Mouse (Mus musculus): Measurements from ENCODE around the gene Otulin. TPM values are rescaled to one million over a fixed set of nuclear protein-coding genes. Genes with fewer than 3 reads are reported as not detected.

The Otulin gene
- polyA plus RNA-seq, 1 experiment: not detected

GRCm38 (mm10) chr15:27493516-27493915, 137.0 kb downstream of the Otulin start:
- WGBS: 59% methylated on average over 10 of the region's 10 CpGs
- no peak for TF ChIP-seq POLR2A (IDR thresholded peaks at IDR 0.05; ENCODE audit: insufficient read depth, low read depth, low read length)
- TF ChIP-seq CTCF (IDR thresholded peaks at IDR 0.05; ENCODE audit: insufficient read depth, low read depth, low read length): no peak
- H3K4me3 ChIP-seq (ENCODE audit: insufficient read depth, low read depth, low read length): no peak overlapping the region
- H3K27ac ChIP-seq (ENCODE audit: insufficient read depth, low read depth, low read length): no peak overlapping the region
- peaks cover 33% of the 10 kb centered on the region for H3K4me1 ChIP-seq (ENCODE audit: control insufficient read depth, insufficient read depth, low read length)

GRCm38 (mm10) chr15:27492734-27493133, 137.8 kb downstream of the Otulin start:
- TF ChIP-seq CTCF (IDR thresholded peaks at IDR 0.05; ENCODE audit: insufficient read depth, low read depth, low read length) (no peak), POLR2A (IDR thresholded peaks at IDR 0.05; ENCODE audit: insufficient read depth, low read depth, low read length) (no peak)
- Histone ChIP-seq H3K4me1 (ENCODE audit: control insufficient read depth, insufficient read depth, low read length) (peaks cover 39% of the 10 kb centered on the region), H3K4me3 (ENCODE audit: insufficient read depth, low read depth, low read length) (no peak overlapping the region), H3K27ac (ENCODE audit: insufficient read depth, low read depth, low read length) (no peak overlapping the region)
- 89% methylated on average over 1 of the region's 1 CpGs for WGBS

Other genes with a start within 250 kb of the Otulin start
- not detected in 2 replicates for gene Ank, start 164.0 kb downstream of the Otulin start, polyA plus RNA-seq (2012; ENCODE audit: insufficient read depth, insufficient read length, low replicate concordance, missing spikeins)
- gene Otulinl, start 50.9 kb upstream of the Otulin start, polyA plus RNA-seq (2012; ENCODE audit: insufficient read depth, insufficient read length, low replicate concordance, missing spikeins): not detected in 2 replicates